Mouse (Mus musculus): Measurements from ENCODE around the gene Olfr1419. TPM values are rescaled to one million over a fixed set of nuclear protein-coding genes. Genes with fewer than 3 reads are reported as not detected.
"Not testable (repeated sequence)": the region's sequence is repeated elsewhere in the genome, so short reads cannot be mapped to it uniquely, and the experiment has no call there.

The Olfr1419 gene
- polyA plus RNA-seq (2012; rRNA removed): not detected in 2 replicates

GRCm38 (mm10) chr19:11875006-11875405 is at the start of gene Olfr1419:
Gene Olfr1419, minus strand, starts transcription at chr19:11875106.
- Histone ChIP-seq H3K4me3 (replicated peaks; ENCODE audit: extremely low read depth, low read depth, low read length) (no peak within 1 kb of the TSS), H3K4me1 (ENCODE audit: control insufficient read depth, insufficient read depth, low read length) (no peaks in the 10 kb centered on the region)
- WGBS: 46% methylated on average over 1 of the region's 1 CpGs
- no peak for DNase-seq
- TF ChIP-seq CTCF (IDR thresholded peaks at IDR 0.05; ENCODE audit: insufficient read depth, low read length) (no peak), POLR2A (IDR thresholded peaks at IDR 0.05; ENCODE audit: borderline replicate concordance, extremely low read depth, low read depth, low read length) (no peak)

DNA sequence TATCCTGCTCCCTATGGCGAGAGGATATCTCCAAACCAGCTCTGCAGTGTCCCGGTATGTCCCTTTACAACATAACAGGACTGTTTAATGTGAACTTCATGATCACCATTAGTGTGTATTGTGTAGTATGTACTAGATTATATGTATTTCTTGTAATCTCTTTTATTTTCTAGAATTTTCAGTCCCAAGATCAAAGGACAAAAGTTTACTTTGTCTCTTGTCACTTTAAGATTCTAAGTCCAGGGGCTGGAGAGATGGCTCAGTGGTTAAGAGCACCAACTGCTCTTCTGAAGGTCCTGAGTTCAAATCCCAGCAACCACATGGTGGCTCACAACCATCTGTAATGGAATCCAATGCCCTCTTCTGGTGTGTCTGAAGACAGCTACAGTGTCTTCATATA is 47.6 kb upstream of the Olfr1419 start:
- 97% methylated on average over 2 of the region's 2 CpGs for WGBS
- not testable (repeated sequence) for H3K4me1 ChIP-seq (ENCODE audit: control insufficient read depth, insufficient read depth, low read length); H3K4me3 ChIP-seq (replicated peaks; ENCODE audit: extremely low read depth, low read depth, low read length); DNase-seq

- no peak overlapping the region for H3K4me3 ChIP-seq (replicated peaks; ENCODE audit: extremely low read depth, low read depth, low read length)
- no peak for TF ChIP-seq CTCF (IDR thresholded peaks at IDR 0.05; ENCODE audit: insufficient read depth, low read length)
- no peak for TF ChIP-seq POLR2A (IDR thresholded peaks at IDR 0.05; ENCODE audit: borderline replicate concordance, extremely low read depth, low read depth, low read length)
- WGBS: 97% methylated on average over 1 of the region's 1 CpGs
- H3K4me1 ChIP-seq (ENCODE audit: control insufficient read depth, insufficient read depth, low read length): no peaks in the 10 kb centered on the region
- DNase-seq: no peak
Observed at GRCm38 (mm10) chr19:11922068-11922467, 47.2 kb upstream of the Olfr1419 start.

GRCm38 (mm10) chr19:11915804-11916203 is 40.9 kb upstream of the Olfr1419 start:
- Histone ChIP-seq H3K4me3 (replicated peaks; ENCODE audit: extremely low read depth, low read depth, low read length) (no peak overlapping the region), H3K4me1 (ENCODE audit: control insufficient read depth, insufficient read depth, low read length) (peaks cover 9% of the 10 kb centered on the region)
- DNase-seq: no peak
- 13% methylated on average over 2 of the region's 2 CpGs for WGBS
- TF ChIP-seq POLR2A (IDR thresholded peaks at IDR 0.05; ENCODE audit: borderline replicate concordance, extremely low read depth, low read depth, low read length): no peak
- no peak for TF ChIP-seq CTCF (IDR thresholded peaks at IDR 0.05; ENCODE audit: insufficient read depth, low read length)

GRCm38 (mm10) chr19:11912533-11913121 is 37.7 kb upstream of the Olfr1419 start:
- no peak for TF ChIP-seq CTCF (IDR thresholded peaks at IDR 0.05; ENCODE audit: insufficient read depth, low read length)
- no peak for TF ChIP-seq POLR2A (IDR thresholded peaks at IDR 0.05; ENCODE audit: borderline replicate concordance, extremely low read depth, low read depth, low read length)
- peak overlapping the region; percentile 85 for H3K4me3 ChIP-seq (replicated peaks; ENCODE audit: extremely low read depth, low read depth, low read length)
- peaks cover 9% of the 10 kb centered on the region for H3K4me1 ChIP-seq (ENCODE audit: control insufficient read depth, insufficient read depth, low read length)
- WGBS: 1% methylated on average over 54 of the region's 54 CpGs
- peak; percentile 62 for DNase-seq

- WGBS: under 1% methylated on average over 53 of the region's 53 CpGs
Observed at GRCm38 (mm10) chr19:11912037-11912532, 37.2 kb upstream of the Olfr1419 start, which contains the start of gene Patl1. Gene Patl1, plus strand, starts transcription at chr19:11912399.

GRCm38 (mm10) chr19:11911603-11912002 is 36.7 kb upstream of the Olfr1419 start:
- Histone ChIP-seq H3K4me3 (replicated peaks; ENCODE audit: extremely low read depth, low read depth, low read length) (peak overlapping the region; percentile 93), H3K4me1 (ENCODE audit: control insufficient read depth, insufficient read depth, low read length) (peaks cover 9% of the 10 kb centered on the region)
- WGBS: 3% methylated on average over 17 of the region's 17 CpGs
- TF ChIP-seq POLR2A (IDR thresholded peaks at IDR 0.05; ENCODE audit: borderline replicate concordance, extremely low read depth, low read depth, low read length): peak; percentile 16; the same call in 1 of the 2 replicates
- no peak for TF ChIP-seq CTCF (IDR thresholded peaks at IDR 0.05; ENCODE audit: insufficient read depth, low read length)
- DNase-seq: no peak

More at GRCm38 (mm10) chr19:11912037-11912532, 37.2 kb upstream of the Olfr1419 start, which contains the start of gene Patl1:
- Histone ChIP-seq H3K4me1 (ENCODE audit: control insufficient read depth, insufficient read depth, low read length) (peaks cover 9% of the 10 kb centered on the region), H3K4me3 (replicated peaks; ENCODE audit: extremely low read depth, low read depth, low read length) (peak within 1 kb of the TSS; percentile 93)
- TF ChIP-seq CTCF (IDR thresholded peaks at IDR 0.05; ENCODE audit: insufficient read depth, low read length) (no peak), POLR2A (IDR thresholded peaks at IDR 0.05; ENCODE audit: borderline replicate concordance, extremely low read depth, low read depth, low read length) (peak; percentile 86)
- DNase-seq: peak; percentile 94

- no peak for DNase-seq
- Histone ChIP-seq H3K4me1 (ENCODE audit: control insufficient read depth, insufficient read depth, low read length) (peaks cover 6% of the 10 kb centered on the region; the same call in 1 of the 2 replicates), H3K4me3 (replicated peaks; ENCODE audit: extremely low read depth, low read depth, low read length) (no peak overlapping the region)
- no peak for TF ChIP-seq CTCF (IDR thresholded peaks at IDR 0.05; ENCODE audit: insufficient read depth, low read length)
- no peak for TF ChIP-seq POLR2A (IDR thresholded peaks at IDR 0.05; ENCODE audit: borderline replicate concordance, extremely low read depth, low read depth, low read length)
- WGBS: 72% methylated on average over 5 of the region's 5 CpGs
Observed at GRCm38 (mm10) chr19:11911021-11911420, 36.1 kb upstream of the Olfr1419 start.

DNA sequence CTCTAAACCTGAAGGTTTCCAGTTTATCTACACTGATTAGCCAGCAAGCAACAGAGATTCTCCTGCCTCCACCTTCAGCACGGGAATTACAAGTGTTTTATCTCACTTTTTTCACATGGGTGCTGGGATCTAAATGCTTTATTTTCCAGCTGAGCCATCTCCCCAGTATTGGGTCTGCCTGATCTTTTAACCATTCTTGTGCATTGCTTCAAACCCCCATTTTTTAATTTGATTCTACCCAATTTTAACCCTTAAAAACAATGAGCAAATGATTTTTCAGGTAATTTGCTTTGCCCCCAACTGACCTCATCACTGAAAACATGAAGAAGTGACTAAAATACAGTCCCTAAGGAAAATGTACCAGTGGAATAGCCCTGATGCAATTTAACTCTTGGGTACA is 11.4 kb upstream of the Olfr1419 start, which contains the start of gene Olfr1420:
Gene Olfr1420 (plus strand): TSS at position 301 of the 400 bp plus-strand sequence.
- 47% methylated on average over 1 of the region's 1 CpGs for WGBS
- no peaks in the 10 kb centered on the region for H3K4me1 ChIP-seq (ENCODE audit: control insufficient read depth, insufficient read depth, low read length)

GRCm38 (mm10) chr19:11878404-11878803 is 3.5 kb upstream of the Olfr1419 start:
- not testable (repeated sequence) for H3K4me1 ChIP-seq (ENCODE audit: control insufficient read depth, insufficient read depth, low read length); DNase-seq; H3K4me3 ChIP-seq (replicated peaks; ENCODE audit: extremely low read depth, low read depth, low read length)
- WGBS: 62% methylated on average over 22 of the region's 22 CpGs

More for the DNA sequence above, 11.4 kb upstream of the Olfr1419 start, which contains the start of gene Olfr1420:
- TF ChIP-seq CTCF (IDR thresholded peaks at IDR 0.05; ENCODE audit: insufficient read depth, low read length): no peak
- TF ChIP-seq POLR2A (IDR thresholded peaks at IDR 0.05; ENCODE audit: borderline replicate concordance, extremely low read depth, low read depth, low read length): no peak
- no peak within 1 kb of the TSS for H3K4me3 ChIP-seq (replicated peaks; ENCODE audit: extremely low read depth, low read depth, low read length)
- DNase-seq: no peak

Measured in lung, adult 2 months (tissue).